Mouse (Mus musculus) ES-E14 (cell line): ENCODE measurements around the gene Prpf40a.

Experiments
- CHD2 ChIP-seq: IDR thresholded peaks from 2 replicates; pipeline ENCODE4 v1.6.1; 2014; ENCODE audit warnings: mild to moderate bottlenecking, low read depth, low read length, inconsistent platforms
- HCFC1 ChIP-seq: IDR thresholded peaks from 2 replicates; pipeline ENCODE4 v1.6.1; 2012; ENCODE audit warnings: low read length, inconsistent platforms, borderline replicate concordance; ENCODE audit not compliant: insufficient read depth
- MAFK ChIP-seq: IDR thresholded peaks from 2 replicates; pipeline ENCODE4 v1.6.1; 2014; ENCODE audit warnings: mild to moderate bottlenecking, low read depth, low read length, inconsistent platforms; ENCODE audit not compliant: insufficient read depth
- ZC3H11A ChIP-seq: IDR thresholded peaks from 2 replicates; pipeline ENCODE4 v1.6.1; 2012; ENCODE audit warnings: low read depth, mild to moderate bottlenecking, inconsistent platforms, low read length, borderline replicate concordance
- ZNF384 ChIP-seq: IDR thresholded peaks from 2 replicates; pipeline ENCODE4 v1.6.1; 2012; ENCODE audit warnings: low read depth, low read length, inconsistent platforms

- TF ChIP-seq MAFK (no peak), ZNF384 (no peak), CHD2 (no peak), ZC3H11A (no peak), HCFC1 (no peak)
Observed at GRCm38 (mm10) chr2:53095489-53095888, 95.6 kb downstream of the Prpf40a start.
